Mouse (Mus musculus) left cerebral cortex, postnatal 36 days (tissue): ENCODE data around the gene Crygn. TPM values are rescaled to one million over a fixed set of nuclear protein-coding genes. Genes with fewer than 3 reads are reported as not detected.
A peak's percentile ranks its signal among the peaks of the same experiment; 100 is the strongest.

Source experiments
- DNase-seq, 2 experiments: peaks; one replicate each; pipeline ENCODE4 v3.0.0; 2021 to 2022; ENCODE audit warnings: low spot score in 2 of 2, mixed read lengths in 1 of 2
- intact Hi-C: fragments of 180-260 bp; cut with DNase I; formaldehyde crosslinking; loops from one replicate; pipeline ENCODE4 v1.15.1; 2025
- total RNA-seq, 2 experiments: library from RNA; stranded (reverse); gene quantifications; 2 replicates each; pipeline ENCODE4 v1.2.3; 2021

The Crygn gene
- total RNA-seq, 2 experiments from 2014 or later: not detected

- intact Hi-C loops: loop anchor here (1.0 kb wide), 1 partner anchor 65 kb away; the partner anchor contains the start of gene Nub1
- peak; percentile 82 to 86 for DNase-seq
Measured at GRCm38 (mm10) chr5:24750321-24751304, 7.2 kb downstream of the Crygn start.

GRCm38 (mm10) chr5:24749731-24750130 is 8.1 kb downstream of the Crygn start:
- intact Hi-C loops: loop anchor here (1.0 kb wide), 1 partner anchor 64 kb away; the partner anchor contains the start of gene Nub1
- DNase-seq: no peak

GRCm38 (mm10) chr5:24747533-24747932 is 10.3 kb downstream of the Crygn start:
- DNase-seq: no peak
- intact Hi-C loops: no loop called here

- intact Hi-C loops: no loop called here
- no peak for DNase-seq
Measured at GRCm38 (mm10) chr5:24743956-24744355, 13.9 kb downstream of the Crygn start.

- intact Hi-C loops: loop anchor here (2.0 kb wide), 1 partner anchor 79 kb away; no protein-coding TSS in a partner anchor
- no peak for DNase-seq
Measured at GRCm38 (mm10) chr5:24741172-24741885, 16.5 kb downstream of the Crygn start.

- intact Hi-C loops: no loop called here
- peak; percentile 26 to 28 for DNase-seq
Measured at GRCm38 (mm10) chr5:24739141-24739753, 18.6 kb downstream of the Crygn start.

GRCm38 (mm10) chr5:24738517-24738916 is 19.3 kb downstream of the Crygn start:
- no peak for DNase-seq
- intact Hi-C loops: no loop called here

GRCm38 (mm10) chr5:24737595-24737994 is 20.2 kb downstream of the Crygn start:
- DNase-seq: no peak
- intact Hi-C loops: no loop called here

GRCm38 (mm10) chr5:24733771-24734426 is 23.9 kb downstream of the Crygn start:
- intact Hi-C loops: no loop called here

GRCm38 (mm10) chr5:24733134-24733533 is 24.7 kb downstream of the Crygn start:
- intact Hi-C loops: no loop called here
- no peak for DNase-seq

More at GRCm38 (mm10) chr5:24733771-24734426, 23.9 kb downstream of the Crygn start:
- DNase-seq: no peak

- DNase-seq: no peak
- intact Hi-C loops: no loop called here
Measured at GRCm38 (mm10) chr5:24730986-24731385, 26.8 kb downstream of the Crygn start.

- intact Hi-C loops: no loop called here
- no peak for DNase-seq
Measured at GRCm38 (mm10) chr5:24730488-24730871, 27.3 kb downstream of the Crygn start, which contains the start of gene Wdr86. TSS of gene Wdr86 (minus strand) at chr5:24730727.

- intact Hi-C loops: no loop called here
- DNase-seq: no peak
Measured at GRCm38 (mm10) chr5:24729797-24730487, 27.9 kb downstream of the Crygn start.

- DNase-seq: no peak
Measured at GRCm38 (mm10) chr5:24726901-24727836, 30.6 kb downstream of the Crygn start.

GRCm38 (mm10) chr5:24725897-24726296 is 31.9 kb downstream of the Crygn start:
- intact Hi-C loops: no loop called here
- DNase-seq: no peak

More at GRCm38 (mm10) chr5:24726901-24727836, 30.6 kb downstream of the Crygn start:
- intact Hi-C loops: no loop called here

GRCm38 (mm10) chr5:24724805-24725204 is 33.0 kb downstream of the Crygn start:
- no peak for DNase-seq
- intact Hi-C loops: no loop called here

GRCm38 (mm10) chr5:24724270-24724634 is 33.6 kb downstream of the Crygn start:
- DNase-seq: no peak

More at GRCm38 (mm10) chr5:24724270-24724634, 33.6 kb downstream of the Crygn start:
- intact Hi-C loops: no loop called here
